Mouse (Mus musculus): ENCODE measurements at regions not wholly inside any gene's neighbourhood (a gene's known extent, or its start where the extent isn't known, plus 50 kb on each side); places are given as distances from the start of the nearest gene placed in this dataset.

- Histone ChIP-seq H3K27ac (ENCODE audit: control insufficient read depth, low read depth, low read length) (no peak overlapping the region), H3K4me1 (ENCODE audit: control insufficient read depth in 1 of 2, insufficient read depth in 2 of 2, low read length in 2 of 2) (no peaks in the 10 kb centered on the region), H3K9me3 (replicated peaks; ENCODE audit: insufficient read depth, low read length) (no peaks in the 10 kb centered on the region), H3K36me3 (ENCODE audit: control insufficient read depth in 1 of 2, insufficient read depth in 2 of 2, low read length in 2 of 2) (no peaks in the 10 kb centered on the region), H3K9ac (ENCODE audit: control insufficient read depth, low read depth, low read length, poor library complexity, severe bottlenecking) (no peak overlapping the region), H3K4me3 (ENCODE audit: control insufficient read depth in 1 of 2, insufficient read depth in 1 of 2, low read depth in 2 of 2, low read length in 2 of 2) (no peak overlapping the region), H3K27me3 (ENCODE audit: control insufficient read depth in 1 of 2, insufficient read depth in 2 of 2, low read length in 2 of 2) (no peaks in the 10 kb centered on the region), H3K79me2 (ENCODE audit: control insufficient read depth, insufficient read depth, low read length, poor library complexity) (no peaks in the 10 kb centered on the region)
- no peak for TF ChIP-seq SIN3A (IDR thresholded peaks at IDR 0.05; ENCODE audit: low read length)
- TF ChIP-seq HCFC1 (IDR thresholded peaks at IDR 0.05; ENCODE audit: low read depth, low read length), result no peak
- TF ChIP-seq SMC3 (IDR thresholded peaks at IDR 0.05; ENCODE audit: low read depth, low read length), result no peak
- no peak for TF ChIP-seq TCF12 (IDR thresholded peaks at IDR 0.05; ENCODE audit: low read depth, low read length)
- no peak for TF ChIP-seq ZKSCAN1 (IDR thresholded peaks at IDR 0.05; ENCODE audit: low read depth, low read length)
- no peak for TF ChIP-seq CTCF (IDR thresholded peaks at IDR 0.05 in 2 of 3, conservative IDR thresholded peaks at IDR 0.05 in 1 of 3; ENCODE audit: control insufficient read depth in 1 of 3, insufficient read depth in 1 of 3, low read depth in 2 of 3, low read length in 3 of 3, poor library complexity in 1 of 3, severe bottlenecking in 1 of 3)
- no peak for TF ChIP-seq USF2 (IDR thresholded peaks at IDR 0.05; ENCODE audit: borderline replicate concordance in 1 of 2, insufficient read depth in 1 of 2, low read depth in 1 of 2, low read length in 2 of 2)
- no peak for DNase-seq (ENCODE audit: low read depth, low spot score)
Measured at GRCm38 (mm10) chr12:98370771-98371170, 102.3 kb downstream of the Gpr65 start.

GRCm38 (mm10) chr12:98375214-98375910 lies 106.9 kb downstream of the Gpr65 start:
- no peak overlapping the region for H3K27ac ChIP-seq (ENCODE audit: control insufficient read depth, low read depth, low read length)
- DNase-seq (ENCODE audit: low read depth, low spot score), result no peak
- H3K9me3 ChIP-seq (replicated peaks; ENCODE audit: insufficient read depth, low read length), result no peaks in the 10 kb centered on the region
- H3K9ac ChIP-seq (ENCODE audit: control insufficient read depth, low read depth, low read length, poor library complexity, severe bottlenecking), result no peak overlapping the region
- H3K4me1 ChIP-seq (ENCODE audit: control insufficient read depth in 1 of 2, insufficient read depth in 2 of 2, low read length in 2 of 2), result no peaks in the 10 kb centered on the region
- no peaks in the 10 kb centered on the region for H3K27me3 ChIP-seq (ENCODE audit: control insufficient read depth in 1 of 2, insufficient read depth in 2 of 2, low read length in 2 of 2)
- H3K79me2 ChIP-seq (ENCODE audit: control insufficient read depth, insufficient read depth, low read length, poor library complexity), result no peaks in the 10 kb centered on the region
- TF ChIP-seq RCOR1 (IDR thresholded peaks at IDR 0.05; ENCODE audit: low read depth, low read length) (no peak), ETS1 (IDR thresholded peaks at IDR 0.05; ENCODE audit: low read depth, low read length) (no peak), USF1 (IDR thresholded peaks at IDR 0.05; ENCODE audit: low read depth, low read length) (no peak), SIN3A (IDR thresholded peaks at IDR 0.05; ENCODE audit: low read length) (no peak), POLR2A (IDR thresholded peaks at IDR 0.05; ENCODE audit: control insufficient read depth in 1 of 2, insufficient read depth in 1 of 2, low read depth in 1 of 2, low read length in 2 of 2, poor library complexity in 1 of 2) (no peak), E2F4 (IDR thresholded peaks at IDR 0.05; ENCODE audit: borderline replicate concordance, low read depth, low read length) (no peak), NELFE (IDR thresholded peaks at IDR 0.05; ENCODE audit: low read depth, low read length) (no peak), JUND (IDR thresholded peaks at IDR 0.05; ENCODE audit: low read depth, low read length) (no peak), MAZ (IDR thresholded peaks at IDR 0.05; ENCODE audit: low read depth, low read length) (no peak), MYB (IDR thresholded peaks at IDR 0.05; ENCODE audit: low read depth, low read length) (no peak), CHD2 (IDR thresholded peaks at IDR 0.05; ENCODE audit: low read length) (no peak), POLR2AphosphoS5 (IDR thresholded peaks at IDR 0.05; ENCODE audit: borderline replicate concordance, low read depth, low read length) (no peak), MYC (IDR thresholded peaks at IDR 0.05; ENCODE audit: low read depth, low read length) (no peak), POLR2AphosphoS2 (IDR thresholded peaks at IDR 0.05; ENCODE audit: low read length) (no peak), MXI1 (IDR thresholded peaks at IDR 0.05; ENCODE audit: low read depth, low read length) (no peak)
- H3K36me3 ChIP-seq (ENCODE audit: control insufficient read depth in 1 of 2, insufficient read depth in 2 of 2, low read length in 2 of 2), result no peaks in the 10 kb centered on the region
- H3K4me3 ChIP-seq (ENCODE audit: control insufficient read depth in 1 of 2, insufficient read depth in 1 of 2, low read depth in 2 of 2, low read length in 2 of 2), result no peak overlapping the region
